Mouse (Mus musculus) hindbrain, postnatal 0 days (tissue): Measurements from ENCODE around the gene Aes. TPM values are rescaled to one million over a fixed set of nuclear protein-coding genes. Genes with fewer than 3 reads are reported as not detected.
A peak's percentile ranks its signal among the peaks of the same experiment; 100 is the strongest.

Experiments used
- ATAC-seq: fragments of 200-750 bp; cut with Nextera tagmentation; 2 replicates; pipeline ENCODE4 v1.8.0; 2017; ENCODE audit warnings: mild to moderate bottlenecking, moderate TSS enrichment, moderate library complexity
- DNase-seq: peaks from one replicate; pipeline ENCODE4 v3.0.0-alpha.2; 2015; ENCODE audit warnings: low spot score
- H3K27ac ChIP-seq: fragments of 300-500 bp; sonication (generic); 2 replicates; pipeline ENCODE4 v1.5.1; 2014; ENCODE audit warnings: mild to moderate bottlenecking
- H3K27me3 ChIP-seq: fragments of 300-500 bp; sonication (generic); 2 replicates; pipeline ENCODE4 v1.6.1; 2014; ENCODE audit warnings: low read length, mixed read lengths; ENCODE audit not compliant: insufficient read depth
- H3K36me3 ChIP-seq: fragments of 300-500 bp; sonication (generic); 2 replicates; pipeline ENCODE4 v1.6.1; 2014; ENCODE audit warnings: low read length, mixed read lengths; ENCODE audit not compliant: insufficient read depth
- H3K4me1 ChIP-seq: fragments of 300-500 bp; sonication (generic); 2 replicates; pipeline ENCODE4 v1.6.1; 2014; ENCODE audit warnings: antibody characterized with exemption, low read length, mixed read lengths; ENCODE audit not compliant: insufficient read depth
- H3K4me2 ChIP-seq: fragments of 300-500 bp; sonication (generic); 2 replicates; pipeline ENCODE4 v1.6.1; 2014; ENCODE audit warnings: low read depth, mild to moderate bottlenecking, low read length, moderate library complexity, mixed read lengths
- H3K4me3 ChIP-seq: fragments of 300-500 bp; sonication (generic); 2 replicates; pipeline ENCODE4 v1.5.1; 2014; ENCODE audit warnings: low read length
- H3K9ac ChIP-seq: fragments of 300-500 bp; sonication (generic); replicated peaks from 2 replicates; pipeline ENCODE4 v1.6.1; 2014; ENCODE audit warnings: mild to moderate bottlenecking, low read length, moderate library complexity, mixed read lengths
- H3K9me3 ChIP-seq: fragments of 300-500 bp; sonication (generic); 2 replicates; pipeline ENCODE4 v1.6.1; 2016; ENCODE audit warnings: low read length, mixed read lengths
- CTCF ChIP-seq: IDR thresholded peaks from 2 replicates; pipeline ENCODE4 v1.5.1; 2016; ENCODE audit warnings: antibody characterized with exemption, control low read depth, low read depth
- WGBS: fragments of 180-500 bp; shearing (Covaris S2); extraction: QIAGEN DNeasy Blood & Tissue Kit; methylation state at CpG from one replicate; pipeline ENCODE4 v1.1.7; 2014; 5-methylcytosine and 5-hydroxymethylcytosine counted together
- polyA plus RNA-seq: library from polyadenylated mRNA; unstranded; fragments of >200 nt; fragmentation: Nextera tagmentation; extraction: Ambion mirVana; gene quantifications from 2 replicates; pipeline ENCODE4 v1.2.1, GENCODE M21; 2015
- total RNA-seq: library from RNA; depleted of rRNA; stranded (reverse); fragments of >200 nt; gene quantifications from 2 replicates; pipeline ENCODE4 v1.2.3, GENCODE M21; 2014

Aes gene
- total and polyA plus RNA-seq, 2 experiments from 2014 or later: 635 to 834 TPM

DNA sequence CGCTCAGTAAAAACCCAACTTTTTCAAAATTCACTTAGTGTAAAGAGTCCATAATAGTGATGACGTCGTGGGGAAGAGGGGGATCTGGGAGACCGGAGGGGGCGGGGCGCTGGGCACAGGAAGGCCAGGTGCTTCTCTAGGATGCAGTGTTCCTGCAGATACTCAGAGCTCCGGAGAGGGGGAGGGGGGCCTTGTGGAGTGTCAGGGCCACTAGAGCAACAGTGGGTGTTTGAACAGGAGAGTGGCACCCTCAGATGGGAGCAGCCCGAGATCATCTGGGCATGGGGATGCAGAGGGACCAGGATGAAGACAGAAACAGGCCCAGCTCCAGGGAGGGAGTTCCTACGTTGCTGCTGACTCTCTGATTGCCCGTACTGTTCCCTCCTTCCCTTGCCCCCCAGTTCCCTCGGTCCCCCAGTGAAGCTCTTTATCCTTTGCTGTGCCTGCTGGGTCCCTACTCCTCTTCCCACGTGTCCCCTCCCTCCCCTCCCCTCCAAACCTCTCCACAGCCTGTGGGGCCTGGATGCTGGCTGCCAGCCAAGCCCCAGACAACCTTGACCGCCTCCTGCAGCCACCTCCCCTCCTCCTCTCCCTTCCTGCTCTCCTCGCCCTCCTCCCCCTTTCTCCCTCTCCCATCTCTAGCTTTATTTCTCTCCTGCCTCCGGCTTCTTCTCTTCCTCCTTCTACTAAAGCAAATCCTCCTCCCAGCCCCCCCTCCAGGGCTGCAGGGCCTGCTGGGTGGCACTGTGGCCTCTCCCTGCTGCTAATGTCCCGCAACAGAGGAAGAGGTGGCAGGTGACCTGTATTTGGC, 9.3 kb downstream of the Aes start:
- Histone ChIP-seq H3K36me3 (peaks cover 17% of the 10 kb centered on the region; the same call in 1 of the 2 replicates), H3K27ac (0 out of 2 replicates have a peak overlapping the region, but pooled peaks have one; percentile 36), H3K4me3 (no peak overlapping the region), H3K9me3 (no peaks in the 10 kb centered on the region), H3K4me1 (peaks cover 32% of the 10 kb centered on the region), H3K27me3 (0 out of 2 replicates have a peak, but pooled peaks cover 2% of the 10 kb centered on the region), H3K9ac (no peak overlapping the region; the same call in 1 of the 2 replicates), H3K4me2 (no peak overlapping the region)
- TF ChIP-seq CTCF: no peak
- ATAC-seq (no peak), DNase-seq (peak; percentile 76)
- 13% methylated on average over 16 of the region's 16 CpGs for WGBS

DNA sequence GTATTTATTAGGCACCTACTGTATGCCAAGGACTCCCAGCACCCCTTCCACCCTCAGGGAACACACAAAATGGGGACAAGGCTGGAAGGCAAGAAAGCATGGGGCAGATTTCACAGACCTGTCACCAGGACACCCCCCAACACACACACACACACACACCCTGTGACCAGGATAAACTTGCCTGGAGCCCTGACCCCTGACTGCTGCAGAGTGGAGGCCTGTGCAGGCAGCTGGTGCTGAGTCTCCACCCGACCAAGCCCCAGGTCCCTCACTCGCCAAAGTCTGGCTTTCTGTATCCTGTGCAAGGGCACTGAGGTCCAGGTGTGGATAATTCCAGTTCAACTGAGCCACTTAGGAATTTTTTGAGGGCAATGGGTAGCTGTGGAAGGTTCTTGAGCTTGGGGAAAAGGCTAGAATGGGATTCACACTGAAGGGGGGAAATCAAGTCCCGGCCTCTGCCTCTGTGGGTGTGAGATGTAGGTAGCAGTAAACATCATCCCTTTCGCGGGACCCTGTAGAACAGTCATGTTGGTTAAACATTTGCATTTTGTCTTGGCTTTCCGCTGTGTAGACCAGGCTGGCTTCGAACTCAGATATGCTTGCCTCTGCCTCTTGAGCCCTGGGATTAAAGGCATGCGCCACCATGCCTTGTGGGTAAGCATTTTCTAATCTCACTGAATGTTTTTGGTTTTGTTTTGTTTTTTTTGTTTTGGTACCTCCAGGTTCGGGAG, 10.4 kb downstream of the Aes start:
- no peak for DNase-seq
- Histone ChIP-seq H3K9me3 (no peaks in the 10 kb centered on the region), H3K27ac (no peak overlapping the region; the same call in 1 of the 2 replicates), H3K4me2 (no peak overlapping the region), H3K9ac (no peak overlapping the region), H3K4me3 (no peak overlapping the region), H3K36me3 (peaks cover 17% of the 10 kb centered on the region; the same call in 1 of the 2 replicates), H3K27me3 (peaks cover 9% of the 10 kb centered on the region; the same call in 1 of the 2 replicates), H3K4me1 (peaks cover 30% of the 10 kb centered on the region)
- TF ChIP-seq CTCF: no peak
- 46% methylated on average over 9 of the region's 9 CpGs for WGBS
- no peak for ATAC-seq

DNA sequence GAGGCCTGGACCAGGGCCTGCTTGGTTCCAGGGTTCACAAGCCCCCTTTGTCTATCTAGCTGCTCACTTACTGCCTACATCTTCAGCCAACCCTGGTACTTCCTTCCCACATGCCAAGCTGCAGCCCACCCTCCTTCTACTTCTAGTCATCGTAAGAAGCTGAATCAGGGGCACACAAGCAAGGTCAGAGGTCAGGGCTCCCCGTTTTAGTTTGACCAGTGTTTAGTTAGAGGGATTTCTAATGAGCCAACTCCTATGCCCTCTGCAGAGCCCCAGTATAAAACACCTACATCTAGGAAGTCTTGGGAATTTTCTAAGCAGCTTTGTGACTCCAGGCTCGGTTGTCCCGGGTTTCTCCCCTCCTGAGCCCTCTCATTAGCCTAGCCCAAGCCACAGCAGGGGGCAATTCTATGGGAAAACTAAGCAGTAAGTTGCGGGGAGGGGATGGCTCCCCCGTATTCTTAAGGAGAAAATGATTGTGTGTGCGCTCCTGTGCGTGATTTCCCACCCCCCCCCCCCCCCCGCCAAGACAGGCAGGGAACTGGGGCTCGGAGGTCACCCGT, 11.0 kb downstream of the Aes start:
- ATAC-seq: peak; percentile 1; the same call in 1 of the 2 replicates
- DNase-seq: no peak

DNA sequence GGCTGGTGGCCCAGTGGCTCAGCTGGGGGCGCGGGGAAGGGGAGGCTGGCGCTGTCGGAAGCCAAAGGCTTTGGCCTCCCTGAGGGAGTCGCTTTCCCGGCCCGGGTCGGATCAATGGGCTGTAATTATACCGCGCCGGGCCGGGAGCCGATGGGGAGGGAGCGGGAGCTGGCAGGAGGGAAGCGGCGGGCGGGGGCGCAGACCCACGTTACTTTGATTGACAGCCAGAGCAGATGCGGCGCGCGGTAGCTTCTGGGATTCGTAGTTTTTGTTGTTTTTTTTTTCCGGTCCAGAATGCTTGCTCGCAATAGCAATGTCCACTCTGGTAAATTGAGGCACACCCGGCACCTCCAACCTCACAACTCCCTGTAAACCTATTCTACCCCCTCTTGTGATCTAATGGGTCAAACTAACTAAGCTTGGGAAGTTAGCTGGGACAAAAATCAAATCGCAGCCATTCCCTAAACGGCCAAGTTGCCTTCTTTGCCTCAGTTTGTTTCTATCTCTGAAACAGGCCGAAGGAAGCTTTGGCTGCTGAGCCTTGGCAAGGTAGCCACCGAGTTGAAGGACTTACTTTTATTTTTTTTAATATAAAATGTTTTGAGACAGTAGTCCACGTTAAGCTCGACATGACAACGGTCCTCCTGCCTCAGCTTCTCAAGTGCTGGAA, 11.7 kb downstream of the Aes start:
- Histone ChIP-seq H3K4me1 (peaks cover 38% of the 10 kb centered on the region), H3K27me3 (peaks cover 9% of the 10 kb centered on the region; the same call in 1 of the 2 replicates), H3K36me3 (peaks cover 9% of the 10 kb centered on the region; the same call in 1 of the 2 replicates), H3K9ac (peak overlapping the region; percentile 17; the same call in 1 of the 2 replicates), H3K4me2 (peak overlapping the region; percentile 85), H3K4me3 (peak overlapping the region; percentile 39), H3K27ac (peak overlapping the region; percentile 60; the same call in 1 of the 2 replicates), H3K9me3 (no peaks in the 10 kb centered on the region)
- DNase-seq: peak; percentile 97
- no peak; the same call in 1 of the 2 replicates for TF ChIP-seq CTCF
- ATAC-seq: peak; percentile 70
- WGBS: under 1% methylated on average over 30 of the region's 34 CpGs

More for the DNA sequence above, 11.0 kb downstream of the Aes start:
- Histone ChIP-seq H3K4me3 (peak overlapping the region; percentile 39), H3K36me3 (peaks cover 15% of the 10 kb centered on the region; the same call in 1 of the 2 replicates), H3K4me1 (peaks cover 32% of the 10 kb centered on the region), H3K9me3 (no peaks in the 10 kb centered on the region), H3K27me3 (peaks cover 9% of the 10 kb centered on the region; the same call in 1 of the 2 replicates), H3K4me2 (peak overlapping the region; percentile 85), H3K9ac (peak overlapping the region; percentile 17; the same call in 1 of the 2 replicates), H3K27ac (peak overlapping the region; percentile 56; the same call in 1 of the 2 replicates)
- no peak for TF ChIP-seq CTCF
- under 1% methylated on average over 11 of the region's 11 CpGs for WGBS

DNA sequence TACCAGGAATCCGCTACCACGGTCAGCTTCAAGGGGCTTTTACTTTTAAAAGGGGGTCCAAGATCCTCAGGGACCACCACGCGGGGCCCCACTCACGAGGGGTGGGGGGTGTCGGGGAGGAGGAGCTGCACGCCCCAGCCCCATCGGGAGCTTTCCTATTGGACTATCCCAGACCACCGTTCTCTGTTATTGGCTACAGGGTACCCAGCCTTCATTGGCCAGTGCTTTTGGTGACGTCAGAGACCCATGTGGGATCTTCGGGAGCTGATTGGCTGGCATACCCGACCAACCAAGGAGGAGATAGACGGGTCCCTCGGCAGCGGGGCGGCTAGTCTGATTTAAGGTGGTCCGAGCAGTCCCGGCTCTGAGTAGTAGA, 12.2 kb downstream of the Aes start:
- H3K4me1 ChIP-seq: peaks cover 38% of the 10 kb centered on the region
- no peaks in the 10 kb centered on the region for H3K9me3 ChIP-seq
- H3K9ac ChIP-seq: no peak overlapping the region
- H3K4me2 ChIP-seq: peak overlapping the region; percentile 85
- H3K27me3 ChIP-seq: peaks cover 13% of the 10 kb centered on the region; the same call in 1 of the 2 replicates
- peak overlapping the region; percentile 39 for H3K4me3 ChIP-seq
- H3K27ac ChIP-seq: peak overlapping the region; percentile 60; the same call in 1 of the 2 replicates
- no peak for TF ChIP-seq CTCF
- WGBS: under 1% methylated on average over 18 of the region's 18 CpGs
- ATAC-seq (peak; percentile 95), DNase-seq (peak; percentile 100)
- 0 out of 2 replicates have a peak, but pooled peaks cover 4% of the 10 kb centered on the region for H3K36me3 ChIP-seq
